Mouse (Mus musculus) intestine, postnatal 0 days (tissue): ENCODE results near the gene Yjefn3. TPM values are rescaled to one million over a fixed set of nuclear protein-coding genes. Genes with fewer than 3 reads are reported as not detected.
A peak's percentile ranks its signal among the peaks of the same experiment; 100 is the strongest.

Source experiments
- ATAC-seq: fragments of 200-750 bp; cut with Nextera tagmentation; 2 replicates; pipeline ENCODE4 v1.8.0; 2017; ENCODE audit warnings: mild to moderate bottlenecking, moderate TSS enrichment, moderate library complexity
- H3K27ac ChIP-seq: fragments of 300-500 bp; sonication (generic); 2 replicates; pipeline ENCODE4 v1.5.1; 2014; ENCODE audit warnings: mild to moderate bottlenecking, low read depth, low read length, moderate library complexity
- H3K27me3 ChIP-seq: fragments of 300-500 bp; sonication (generic); replicated peaks from 2 replicates; pipeline ENCODE4 v1.6.1; 2014; ENCODE audit warnings: low read length, mixed read lengths; ENCODE audit not compliant: control insufficient read depth, insufficient read depth
- H3K36me3 ChIP-seq: fragments of 300-500 bp; sonication (generic); 2 replicates; pipeline ENCODE4 v1.6.1; 2014; ENCODE audit warnings: mild to moderate bottlenecking, moderate library complexity; ENCODE audit not compliant: control insufficient read depth, insufficient read depth
- H3K4me1 ChIP-seq: fragments of 300-500 bp; sonication (generic); replicated peaks from 2 replicates; pipeline ENCODE4 v1.6.1; 2014; ENCODE audit warnings: antibody characterized with exemption, low read length, mixed read lengths; ENCODE audit not compliant: control insufficient read depth, insufficient read depth
- H3K4me2 ChIP-seq: fragments of 300-500 bp; sonication (generic); replicated peaks from 2 replicates; pipeline ENCODE4 v1.6.1; 2014; ENCODE audit warnings: low read depth, mild to moderate bottlenecking, moderate library complexity
- H3K4me3 ChIP-seq: fragments of 300-500 bp; sonication (generic); 2 replicates; pipeline ENCODE4 v1.5.1; 2014; ENCODE audit warnings: low read depth, low read length
- H3K9ac ChIP-seq: fragments of 300-500 bp; sonication (generic); 2 replicates; pipeline ENCODE4 v1.6.1; 2014; ENCODE audit warnings: mild to moderate bottlenecking, low read depth, low read length
- H3K9me3 ChIP-seq: fragments of 300-500 bp; sonication (generic); 2 replicates; pipeline ENCODE4 v1.6.1; 2016; ENCODE audit warnings: mixed run types; ENCODE audit not compliant: control insufficient read depth
- CTCF ChIP-seq: sonication (generic); IDR thresholded peaks from 2 replicates; pipeline ENCODE4 v1.5.1; 2016; ENCODE audit warnings: low read depth, mild to moderate bottlenecking, control low read depth, antibody characterized with exemption, moderate library complexity
- WGBS: fragments of 180-500 bp; shearing (Covaris S2); extraction: QIAGEN DNeasy Blood & Tissue Kit; methylation state at CpG from one replicate; pipeline ENCODE4 v1.1.7; 2014; 5-methylcytosine and 5-hydroxymethylcytosine counted together
- polyA plus RNA-seq: library from polyadenylated mRNA; unstranded; fragments of >200 nt; fragmentation: Nextera tagmentation; extraction: Ambion mirVana; gene quantifications from 2 replicates; pipeline ENCODE4 v1.2.1, GENCODE M21; 2015

The Yjefn3 gene
- polyA plus RNA-seq, 1 experiment from 2014 or later: 2.2 TPM

GRCm38 (mm10) chr8:69923986-69924385, 21.5 kb upstream of the Yjefn3 start:
- 38% methylated on average over 1 of the region's 1 CpGs for WGBS
- TF ChIP-seq CTCF: no peak
- Histone ChIP-seq H3K9ac (no peak overlapping the region), H3K27ac (no peak overlapping the region), H3K27me3 (no peaks in the 10 kb centered on the region), H3K4me3 (no peak overlapping the region), H3K36me3 (peaks cover 19% of the 10 kb centered on the region; the same call in 1 of the 2 replicates), H3K9me3 (no peaks in the 10 kb centered on the region), H3K4me2 (no peak overlapping the region), H3K4me1 (peaks cover 3% of the 10 kb centered on the region; the same call in 1 of the 2 replicates)
- ATAC-seq: no peak

DNA sequence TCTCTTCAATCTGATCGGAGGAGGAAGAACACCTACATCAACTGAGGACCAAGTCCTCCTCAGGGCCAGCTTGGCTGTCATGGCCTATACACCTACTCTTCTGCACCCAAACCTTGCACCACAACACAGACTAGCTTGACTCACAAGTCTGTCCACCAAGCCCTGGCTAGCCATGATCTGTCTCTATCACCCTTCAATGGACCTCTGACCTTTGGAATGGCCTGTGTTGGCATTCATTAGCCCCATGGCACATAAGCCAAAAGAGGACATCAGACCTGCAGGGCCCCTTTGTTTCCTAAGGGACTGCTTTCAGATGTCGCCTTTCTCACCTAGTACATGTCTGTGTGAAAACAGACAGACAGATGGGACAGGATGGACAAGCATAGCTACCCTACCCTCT, 18.6 kb upstream of the Yjefn3 start:
- H3K4me3 ChIP-seq: no peak overlapping the region
- no peaks in the 10 kb centered on the region for H3K27me3 ChIP-seq
- WGBS: 82% methylated on average over 2 of the region's 2 CpGs
- peak overlapping the region; percentile 71 for H3K27ac ChIP-seq
- peak; percentile 31; the same call in 1 of the 2 replicates for ATAC-seq
- H3K36me3 ChIP-seq: peaks cover 32% of the 10 kb centered on the region
- TF ChIP-seq CTCF: no peak
- H3K4me1 ChIP-seq: peaks cover 3% of the 10 kb centered on the region; the same call in 1 of the 2 replicates
- no peak overlapping the region for H3K9ac ChIP-seq
- 0 out of 2 replicates have a peak overlapping the region, but pooled peaks have one; percentile 13 for H3K4me2 ChIP-seq
- no peaks in the 10 kb centered on the region for H3K9me3 ChIP-seq

- no peak for TF ChIP-seq CTCF
- Histone ChIP-seq H3K27ac (peak overlapping the region; percentile 71), H3K4me3 (no peak overlapping the region), H3K9ac (no peak overlapping the region), H3K4me2 (peak overlapping the region; percentile 13; the same call in 1 of the 2 replicates), H3K9me3 (no peaks in the 10 kb centered on the region), H3K27me3 (no peaks in the 10 kb centered on the region), H3K36me3 (peaks cover 43% of the 10 kb centered on the region), H3K4me1 (peaks cover 3% of the 10 kb centered on the region; the same call in 1 of the 2 replicates)
- 32% methylated on average over 11 of the region's 11 CpGs for WGBS
- peak; percentile 81 for ATAC-seq
These were observed 17.6 kb upstream of the Yjefn3 start for GRCm38 (mm10) chr8:69919876-69920662.

GRCm38 (mm10) chr8:69919010-69919409, 16.5 kb upstream of the Yjefn3 start:
- Histone ChIP-seq H3K4me1 (peaks cover 3% of the 10 kb centered on the region; the same call in 1 of the 2 replicates), H3K9ac (no peak overlapping the region), H3K4me2 (no peak overlapping the region), H3K36me3 (peaks cover 53% of the 10 kb centered on the region), H3K27ac (no peak overlapping the region), H3K9me3 (no peaks in the 10 kb centered on the region), H3K27me3 (no peaks in the 10 kb centered on the region), H3K4me3 (no peak overlapping the region)
- ATAC-seq: no peak
- TF ChIP-seq CTCF: peak; percentile 94
- 58% methylated on average over 1 of the region's 1 CpGs for WGBS

DNA sequence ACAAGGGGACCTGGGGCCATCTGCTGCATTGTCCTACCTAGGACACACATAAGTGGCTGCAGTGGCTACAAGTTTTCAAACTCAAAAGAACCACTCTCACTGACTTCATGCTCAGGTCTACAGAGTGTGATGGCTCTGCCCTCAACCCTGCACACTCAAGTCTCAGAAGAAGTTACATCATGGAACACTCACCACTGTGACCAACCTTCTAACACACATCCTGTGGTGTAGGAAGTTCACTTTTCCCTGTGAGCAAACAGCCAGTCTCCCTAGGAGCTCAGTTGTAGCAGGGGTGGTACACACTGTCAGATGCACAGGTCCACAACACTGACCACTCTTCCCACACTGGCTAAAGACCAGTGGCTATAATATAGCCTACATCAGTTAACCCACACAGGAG, 16.0 kb upstream of the Yjefn3 start:
- H3K9ac ChIP-seq: no peak overlapping the region
- H3K9me3 ChIP-seq: no peaks in the 10 kb centered on the region
- H3K27me3 ChIP-seq: no peaks in the 10 kb centered on the region
- no peak for ATAC-seq
- H3K36me3 ChIP-seq: peaks cover 54% of the 10 kb centered on the region
- H3K4me3 ChIP-seq: no peak overlapping the region
- peaks cover 3% of the 10 kb centered on the region; the same call in 1 of the 2 replicates for H3K4me1 ChIP-seq
- H3K27ac ChIP-seq: no peak overlapping the region
- TF ChIP-seq CTCF: no peak
- H3K4me2 ChIP-seq: no peak overlapping the region

DNA sequence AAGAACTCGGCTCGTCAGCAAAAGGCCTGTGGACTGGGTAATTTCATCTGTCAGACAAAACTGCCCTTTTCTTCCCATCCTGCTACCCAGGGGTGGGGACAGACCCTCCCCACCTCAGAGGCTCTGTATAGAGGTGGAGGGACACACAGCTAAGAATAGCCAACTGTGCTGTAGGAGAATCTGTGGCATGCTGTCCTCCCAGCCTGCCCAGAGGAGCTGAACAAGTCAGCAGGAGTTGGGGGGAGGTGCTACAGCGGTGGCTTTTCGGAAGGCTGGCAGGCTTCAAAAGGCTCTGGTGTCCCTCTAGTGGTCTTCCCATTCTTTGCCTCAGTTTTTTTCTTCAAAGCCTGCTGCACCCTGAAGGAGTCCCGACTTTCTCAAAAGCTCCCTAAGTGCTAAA, 13.2 kb upstream of the Yjefn3 start:
- Histone ChIP-seq H3K9ac (no peak overlapping the region), H3K9me3 (no peaks in the 10 kb centered on the region), H3K27me3 (no peaks in the 10 kb centered on the region), H3K27ac (no peak overlapping the region), H3K36me3 (peaks cover 74% of the 10 kb centered on the region), H3K4me2 (no peak overlapping the region), H3K4me1 (no peaks in the 10 kb centered on the region), H3K4me3 (no peak overlapping the region)
- peak; percentile 57 for TF ChIP-seq CTCF
- WGBS: 41% methylated on average over 5 of the region's 5 CpGs
- no peak for ATAC-seq
